Mouse (Mus musculus): Measurements from ENCODE around the gene Eps15l1. TPM values are rescaled to one million over a fixed set of nuclear protein-coding genes. Genes with fewer than 3 reads are reported as not detected.

The Eps15l1 gene
- total RNA-seq, 2 experiments from 2014 or later = 27.4 to 38.7 TPM

DNA sequence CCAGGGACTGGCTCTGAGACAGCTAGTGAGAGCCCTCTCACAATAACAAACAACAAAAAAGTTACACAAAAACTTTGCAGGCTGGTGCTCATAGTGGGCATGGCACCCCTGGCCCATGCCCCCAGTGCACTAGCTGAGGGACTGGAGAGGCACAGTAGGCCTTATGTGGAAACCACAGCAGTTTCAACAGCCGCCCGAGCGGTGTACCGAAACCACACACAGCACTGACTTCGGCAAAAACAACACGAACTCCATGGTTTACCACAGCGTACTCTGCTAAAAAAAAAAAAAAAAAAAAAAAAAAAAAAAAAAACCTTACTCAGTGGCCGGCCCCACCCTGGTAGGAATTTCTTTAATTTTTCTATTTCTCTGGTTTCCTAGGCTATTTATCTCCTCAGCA is 70.5 kb downstream of the Eps15l1 start:
- no peak for DNase-seq

DNA sequence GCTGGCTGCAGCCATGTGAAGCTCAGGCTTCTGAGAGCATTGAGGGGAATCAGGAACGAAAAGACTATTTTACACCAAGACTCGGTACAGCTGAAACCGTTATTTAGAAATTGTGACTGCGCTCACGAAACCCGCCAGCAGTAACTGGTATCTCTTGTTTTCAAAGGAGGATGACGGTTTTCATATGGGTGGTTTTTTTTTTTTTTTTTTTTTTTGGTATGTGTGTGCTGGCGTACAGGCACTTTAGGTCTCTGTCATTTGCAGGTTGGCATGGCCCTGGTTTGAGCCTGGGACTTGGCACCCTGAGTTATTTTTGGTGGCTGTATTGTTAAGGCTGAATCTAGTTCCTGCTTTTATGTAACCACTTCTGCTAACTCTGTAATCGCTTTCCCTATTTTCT is 71.4 kb downstream of the Eps15l1 start:
- DNase-seq = no peak

DNA sequence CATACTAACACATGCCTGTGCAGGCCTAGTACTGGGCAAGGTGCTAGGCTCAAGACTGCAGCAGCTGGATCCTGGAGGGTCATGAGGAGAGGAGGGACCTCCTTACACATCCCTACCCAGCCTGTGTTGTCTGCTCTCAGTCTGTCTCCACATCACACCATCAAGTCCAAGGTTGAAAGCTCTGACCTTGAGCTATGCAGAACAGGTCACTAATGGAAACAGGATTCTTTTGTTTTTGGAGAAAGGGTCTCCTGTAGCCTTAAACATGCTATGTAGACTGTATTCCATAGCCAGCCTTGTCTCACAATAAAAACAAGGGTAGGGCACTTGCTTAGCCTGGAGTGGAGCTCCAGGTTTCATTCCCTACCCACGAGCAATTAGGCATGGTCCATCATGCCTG is 72.3 kb downstream of the Eps15l1 start:
- DNase-seq = no peak

DNA sequence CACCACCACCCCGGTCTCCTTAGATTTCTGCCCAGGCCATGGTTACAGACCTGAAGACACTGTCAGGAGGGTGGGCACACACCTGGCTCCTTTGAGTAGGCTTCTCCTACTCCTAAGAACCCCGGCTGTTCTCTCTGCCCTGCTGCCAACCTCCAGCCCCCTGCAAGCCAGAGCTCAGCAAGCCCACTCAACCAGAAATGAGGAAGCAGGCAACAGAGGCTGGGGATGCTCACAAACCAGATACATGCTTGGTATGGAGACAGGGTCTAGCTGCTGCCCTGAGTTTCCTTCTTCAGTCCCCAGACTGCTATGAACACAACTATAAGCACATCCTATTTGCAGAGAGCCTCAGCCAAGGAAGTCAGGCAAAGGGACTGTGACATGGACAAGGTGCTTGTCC is 73.1 kb downstream of the Eps15l1 start:
- no peak for DNase-seq

DNA sequence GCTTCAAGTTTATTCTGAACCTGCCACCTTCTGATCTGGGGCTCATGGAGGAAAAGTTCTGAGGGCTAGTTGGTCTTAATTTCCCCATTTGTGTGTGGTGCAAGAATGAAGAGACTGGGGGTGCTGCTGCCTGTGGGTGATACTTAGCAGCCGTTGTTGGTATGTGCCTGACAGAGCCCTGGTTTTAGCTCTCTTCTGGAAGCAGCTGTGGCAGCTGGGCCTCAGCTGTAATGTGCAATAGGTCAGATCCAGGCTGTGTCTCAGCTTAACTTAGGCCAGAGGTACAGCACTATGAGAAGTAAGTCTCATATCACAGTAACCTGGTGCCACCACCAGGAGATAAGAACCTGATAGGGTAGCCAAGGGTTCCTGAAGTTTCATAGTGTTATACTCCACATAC is 73.7 kb downstream of the Eps15l1 start:
- DNase-seq = no peak

DNA sequence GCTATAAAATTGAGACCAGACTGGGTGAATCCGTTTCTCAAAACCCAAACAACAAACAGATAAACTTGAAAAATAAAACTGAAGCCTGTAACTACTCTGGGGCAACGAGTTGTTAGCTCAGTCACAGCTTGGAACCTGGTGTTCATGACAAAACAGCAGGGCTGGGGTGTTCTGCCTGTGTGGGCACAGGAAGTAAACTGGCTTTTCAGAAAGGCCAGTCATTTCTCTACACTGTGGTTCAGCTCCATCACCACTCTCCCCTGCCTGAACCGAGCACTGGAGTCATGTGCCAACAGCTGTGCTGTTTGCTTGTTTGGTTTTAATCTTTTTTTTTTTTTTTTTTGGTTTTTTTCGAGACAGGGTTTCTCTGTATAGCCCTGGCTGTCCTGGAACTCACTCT is 77.5 kb downstream of the Eps15l1 start:
- no peak for DNase-seq

DNA sequence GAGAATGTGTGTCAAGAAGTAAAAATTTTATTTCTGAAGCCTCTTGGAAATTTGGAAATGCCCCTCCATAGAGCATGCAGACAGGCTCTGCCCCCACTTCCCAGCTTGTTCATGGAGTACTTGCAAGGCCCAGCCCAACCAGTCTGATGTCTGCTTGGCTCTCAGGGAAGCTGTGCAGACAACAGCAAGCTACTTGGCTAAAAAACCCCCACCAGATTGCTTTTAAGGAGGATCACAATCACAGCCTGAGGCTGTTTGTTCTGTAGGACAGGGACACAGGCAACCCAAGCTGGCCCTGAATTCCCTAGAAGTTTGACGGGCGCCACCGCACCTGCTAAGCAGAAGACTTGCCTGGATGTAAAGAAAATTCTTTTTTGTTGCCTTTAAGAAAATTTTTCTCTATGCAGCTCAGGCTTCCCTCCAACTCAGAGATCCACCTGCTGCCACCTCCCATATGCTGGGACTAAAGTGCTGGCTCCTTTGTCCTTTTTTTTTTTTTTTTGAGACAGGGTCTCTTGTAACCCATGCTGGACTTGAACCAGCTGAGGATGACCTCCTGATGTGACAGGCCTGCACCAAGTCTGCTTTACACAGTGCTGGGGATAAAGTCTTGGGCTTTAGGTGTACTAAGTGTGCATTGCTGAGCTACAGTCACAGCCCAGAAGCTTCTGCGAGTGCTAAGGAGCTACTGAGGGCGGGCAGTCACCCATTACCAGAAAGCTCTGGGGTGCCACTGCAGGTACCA is 78.5 kb downstream of the Eps15l1 start:
- no peak for DNase-seq

DNA sequence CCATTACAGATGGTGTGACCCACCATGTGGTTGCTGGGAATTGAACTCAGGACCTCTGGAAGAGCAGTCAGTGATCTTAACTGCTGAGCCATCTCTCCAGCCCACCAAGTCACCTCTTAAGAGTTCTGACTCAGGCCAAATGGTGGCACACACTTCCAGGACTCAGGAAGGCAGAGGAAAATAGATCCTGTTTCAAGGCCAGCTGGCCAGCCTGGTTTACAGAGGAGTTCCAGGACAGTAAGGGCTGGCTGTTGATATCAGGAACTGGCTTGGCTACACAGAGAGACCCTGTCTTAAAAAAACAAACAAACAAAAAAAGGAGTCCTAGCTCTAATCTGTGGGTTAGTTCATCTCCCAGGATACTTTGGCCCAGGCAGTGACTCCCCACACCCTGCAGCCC is 84.2 kb downstream of the Eps15l1 start:
- no peak for DNase-seq

DNA sequence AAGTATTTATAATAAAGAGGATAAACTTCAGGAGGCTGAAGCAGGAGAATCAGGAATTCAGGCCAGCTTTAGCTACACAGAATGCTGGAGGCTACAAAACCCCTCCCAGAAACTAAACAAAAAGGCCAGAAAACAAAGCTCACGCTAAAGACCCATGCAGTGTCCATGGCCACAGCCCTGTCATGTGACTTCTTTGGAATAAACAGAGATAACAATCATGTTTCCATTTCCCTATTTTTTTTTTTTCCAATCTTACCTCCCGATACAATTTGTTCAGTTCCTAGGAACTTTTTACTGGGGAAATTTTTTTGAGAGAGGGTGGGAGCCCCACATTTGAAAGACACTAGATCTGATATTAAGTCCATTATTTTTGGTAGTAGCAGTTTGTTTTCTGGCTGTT is 85.0 kb downstream of the Eps15l1 start:
- DNase-seq = no peak

DNA sequence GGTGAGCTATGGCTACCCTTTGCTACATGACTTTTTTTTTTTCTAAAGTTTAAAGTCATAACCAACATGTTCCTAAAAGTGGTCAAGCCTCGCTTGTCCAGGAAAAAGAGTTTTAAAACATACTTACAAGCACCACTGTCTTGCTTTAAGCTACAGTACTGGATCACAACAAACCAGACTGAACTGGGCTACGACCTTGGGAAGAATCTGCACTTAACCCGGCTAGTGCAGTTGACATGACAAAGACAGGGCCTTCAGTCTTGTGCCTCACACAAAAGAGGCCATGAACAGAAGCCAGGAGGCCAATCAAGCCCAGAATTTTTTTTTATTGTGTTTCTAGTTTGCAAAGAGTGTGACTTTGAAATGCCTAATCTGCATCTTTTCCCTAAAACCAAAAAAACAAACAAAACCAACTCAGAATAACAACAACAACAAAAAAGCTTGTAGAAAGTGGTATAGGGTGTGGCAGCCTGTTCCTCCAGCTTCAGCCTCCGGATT is 87.1 kb downstream of the Eps15l1 start:
- no peak for DNase-seq

DNA sequence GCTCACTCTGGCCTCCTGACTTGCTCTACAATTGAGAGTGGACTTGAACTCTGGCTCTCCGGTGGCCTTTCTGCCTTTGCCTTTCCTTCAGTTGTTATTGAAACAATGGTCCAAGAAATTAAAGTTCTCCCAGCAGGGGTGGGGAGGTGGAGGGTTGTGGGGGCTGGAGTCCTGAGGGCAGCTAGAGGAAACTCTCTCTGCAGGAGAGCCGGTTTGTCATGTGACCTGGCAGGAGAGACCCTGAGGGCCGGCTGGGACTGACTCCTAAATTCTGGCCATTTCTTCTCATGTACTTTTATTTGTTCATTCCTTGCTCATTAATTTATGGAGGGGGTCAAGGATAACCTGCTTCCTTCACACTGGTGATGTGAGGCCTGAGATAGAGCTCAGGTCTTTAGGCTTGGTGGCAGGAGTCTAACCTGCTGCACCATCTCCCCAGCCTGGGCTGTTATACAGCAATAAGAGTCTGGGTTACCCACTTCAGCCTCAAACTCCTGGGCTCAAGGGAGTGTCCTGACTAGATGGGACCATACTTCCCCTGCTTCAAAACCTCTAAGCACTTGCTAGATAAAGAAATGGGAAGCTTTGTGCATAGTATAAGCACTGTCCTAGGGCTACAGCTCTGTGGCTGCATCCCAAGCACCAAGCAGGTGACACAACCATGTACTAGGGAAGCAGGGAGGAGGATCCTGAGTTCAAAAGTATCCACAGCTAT is 87.7 kb downstream of the Eps15l1 start:
- DNase-seq = no peak

DNA sequence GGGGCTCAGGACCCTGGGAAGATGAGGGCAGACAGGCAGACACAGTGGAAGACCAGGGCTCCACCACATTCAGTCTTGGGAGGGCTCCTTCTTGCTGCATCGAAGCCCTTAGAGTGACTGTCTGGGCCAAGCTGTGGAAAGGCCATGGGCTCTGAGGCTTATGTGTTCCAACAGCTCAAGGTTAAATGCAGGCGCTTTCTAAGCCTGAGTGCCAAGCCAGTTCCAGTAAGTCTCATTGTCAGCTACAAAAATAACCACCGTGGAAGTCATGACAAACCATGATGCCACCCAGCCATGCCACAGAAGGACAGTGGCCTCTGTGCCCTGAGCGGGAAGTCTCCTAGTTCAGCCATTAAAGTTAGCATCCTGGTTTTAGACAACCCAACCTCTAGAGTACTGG is 89.6 kb downstream of the Eps15l1 start:
- DNase-seq = no peak

DNA sequence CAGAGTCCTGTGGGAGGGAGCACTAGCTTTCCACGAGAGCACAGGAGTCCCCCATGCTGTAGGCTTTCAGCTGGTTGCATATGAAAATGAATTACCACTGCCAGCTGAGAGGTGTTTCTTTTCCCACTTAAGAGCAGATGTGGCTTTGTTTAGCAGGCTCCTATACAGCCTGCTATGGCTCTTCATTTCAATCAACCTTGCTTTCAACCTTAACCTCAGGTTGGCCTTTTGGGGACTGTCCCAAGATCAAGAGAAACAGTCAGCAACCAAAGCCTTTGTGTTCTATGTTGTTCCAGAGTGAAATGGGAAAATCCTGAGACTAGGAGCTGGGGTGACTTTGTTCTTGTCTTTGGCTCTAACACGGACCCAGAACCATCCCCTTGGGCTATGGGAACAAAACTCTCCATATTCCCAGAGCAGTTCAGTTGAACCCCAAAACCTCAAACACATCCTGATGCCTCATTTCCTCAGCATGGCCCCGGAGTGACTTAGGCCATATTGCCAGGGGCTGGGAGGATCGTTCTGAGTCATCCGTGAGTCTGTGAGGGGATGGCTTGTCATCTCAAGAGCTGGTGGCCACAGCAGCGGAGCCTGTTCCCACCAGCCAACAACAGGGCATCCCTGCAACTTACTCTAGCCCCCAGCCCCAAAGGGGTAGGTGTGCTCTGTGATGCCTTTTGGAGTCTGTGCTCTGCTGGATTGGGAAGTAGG is 90.3 kb downstream of the Eps15l1 start:
- no peak for DNase-seq

DNA sequence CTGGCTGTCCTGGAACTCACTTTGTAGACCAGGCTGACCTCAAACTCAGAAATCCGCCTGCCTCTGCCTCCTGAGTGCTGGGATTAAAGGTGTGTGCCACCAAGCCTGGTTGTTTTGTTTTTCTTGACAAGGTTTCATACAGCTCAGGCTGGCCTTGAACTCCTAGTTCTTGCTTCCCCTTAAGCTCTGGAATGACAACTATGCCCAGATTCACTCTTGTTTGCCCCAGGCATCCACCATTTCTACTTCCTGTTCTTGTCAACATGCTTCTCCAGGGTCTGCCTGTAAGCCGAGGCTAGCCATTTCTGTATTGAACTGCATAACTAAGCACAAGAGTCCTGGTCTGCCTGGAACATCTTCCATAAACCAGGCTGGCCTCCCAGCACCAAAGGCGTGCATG is 92.1 kb downstream of the Eps15l1 start:
- DNase-seq = no peak

DNA sequence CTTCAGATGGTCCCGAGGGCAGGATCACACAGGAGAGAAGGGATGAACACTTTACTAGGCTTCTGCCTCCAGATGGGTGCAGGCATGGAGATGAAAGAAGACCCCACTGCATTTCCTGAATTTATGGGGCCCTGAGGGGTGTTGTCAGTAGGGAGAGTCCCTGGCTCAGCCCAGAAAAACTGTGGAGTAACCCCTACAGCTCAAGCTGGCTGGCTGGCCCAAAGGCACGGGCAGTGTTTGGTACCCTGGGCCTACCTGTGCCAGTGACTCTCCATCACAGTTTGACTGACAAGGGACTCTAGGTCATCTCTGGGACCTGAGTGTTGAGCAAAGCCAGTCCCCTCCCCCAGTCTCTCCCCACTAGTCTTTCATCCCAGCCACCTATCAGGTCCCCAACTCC is 96.6 kb downstream of the Eps15l1 start:
- no peak for DNase-seq

DNA sequence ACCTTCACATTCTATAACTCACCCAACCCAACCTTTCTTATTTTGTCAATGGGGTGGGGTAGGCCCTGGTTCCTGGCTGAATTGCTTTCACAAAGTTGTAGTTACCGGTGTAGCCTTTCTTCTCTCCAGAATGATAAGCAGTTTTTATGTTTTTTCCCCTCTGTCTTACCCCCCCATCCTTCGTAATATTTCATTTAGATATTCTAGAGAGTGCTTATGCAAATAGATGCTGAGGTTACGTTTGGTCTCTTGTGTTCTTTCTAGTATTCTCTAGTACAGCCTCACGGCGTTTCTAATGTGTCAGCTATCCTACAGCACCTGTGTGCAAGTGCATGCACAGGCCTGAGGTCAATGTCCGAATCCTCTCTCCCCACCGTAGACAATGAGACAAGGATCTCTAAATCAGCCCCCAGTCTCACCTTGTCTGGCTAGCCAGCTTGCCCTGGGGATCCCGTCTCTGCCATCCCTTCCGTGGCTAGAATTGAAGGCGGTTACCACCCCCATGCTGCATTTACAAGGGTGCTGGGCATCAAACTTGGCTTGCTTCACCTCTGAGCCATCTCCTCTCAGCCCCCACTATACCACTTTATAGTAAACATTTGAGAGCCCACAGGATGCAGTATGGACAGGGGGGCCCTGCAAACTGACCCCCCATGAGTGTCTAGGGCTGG is 97.1 kb downstream of the Eps15l1 start:
- DNase-seq = no peak

DNA sequence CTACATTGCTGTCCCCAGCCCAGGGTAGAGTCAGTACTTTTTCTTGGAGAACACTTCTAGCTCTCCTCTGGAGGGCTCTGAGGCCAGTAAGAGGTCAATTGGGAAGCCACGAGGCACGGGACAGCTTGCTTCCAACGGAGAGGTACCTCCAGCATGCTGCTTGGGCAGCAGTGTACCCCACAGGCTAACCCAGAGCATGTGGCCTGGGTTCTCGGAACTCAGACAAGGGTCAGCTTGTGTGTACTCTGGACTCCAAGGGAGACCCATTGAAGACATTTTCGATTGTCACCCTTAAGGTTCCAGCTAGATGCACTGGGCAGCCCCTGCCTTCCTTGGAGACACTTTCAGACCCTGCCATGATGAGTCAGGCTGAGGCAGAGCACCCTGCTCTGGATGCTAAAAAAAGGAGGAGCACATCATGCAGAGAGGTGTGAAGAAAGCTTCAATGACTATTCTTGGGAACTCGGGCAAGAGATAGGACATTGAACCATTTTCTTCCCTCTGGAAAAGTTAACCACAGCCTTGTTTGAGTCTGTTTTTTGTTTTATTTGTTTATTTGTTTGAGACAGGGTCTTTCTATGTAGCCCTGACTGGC is 98.0 kb downstream of the Eps15l1 start:
- DNase-seq = no peak

DNA sequence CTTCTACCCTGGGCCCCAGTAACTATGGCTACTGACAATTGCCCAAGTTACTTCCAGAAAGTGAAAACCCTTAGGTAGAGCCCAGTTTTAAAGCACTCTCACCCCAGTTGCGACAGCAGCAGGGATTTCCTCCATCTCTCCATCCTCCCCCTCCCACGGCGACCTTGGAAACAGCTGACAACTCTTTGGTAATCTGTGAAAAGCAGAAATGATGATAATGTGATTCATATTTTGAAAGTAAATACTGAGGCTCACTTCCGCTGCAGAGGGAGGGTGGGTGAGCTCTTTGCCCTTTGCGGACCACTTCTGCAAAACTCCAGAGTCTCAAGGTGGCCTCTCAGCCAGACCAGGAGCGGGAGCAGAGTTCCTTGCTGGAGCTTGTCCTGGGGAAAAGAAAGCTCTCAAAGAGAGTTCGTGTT is 98.8 kb downstream of the Eps15l1 start:
- DNase-seq = no peak

DNA sequence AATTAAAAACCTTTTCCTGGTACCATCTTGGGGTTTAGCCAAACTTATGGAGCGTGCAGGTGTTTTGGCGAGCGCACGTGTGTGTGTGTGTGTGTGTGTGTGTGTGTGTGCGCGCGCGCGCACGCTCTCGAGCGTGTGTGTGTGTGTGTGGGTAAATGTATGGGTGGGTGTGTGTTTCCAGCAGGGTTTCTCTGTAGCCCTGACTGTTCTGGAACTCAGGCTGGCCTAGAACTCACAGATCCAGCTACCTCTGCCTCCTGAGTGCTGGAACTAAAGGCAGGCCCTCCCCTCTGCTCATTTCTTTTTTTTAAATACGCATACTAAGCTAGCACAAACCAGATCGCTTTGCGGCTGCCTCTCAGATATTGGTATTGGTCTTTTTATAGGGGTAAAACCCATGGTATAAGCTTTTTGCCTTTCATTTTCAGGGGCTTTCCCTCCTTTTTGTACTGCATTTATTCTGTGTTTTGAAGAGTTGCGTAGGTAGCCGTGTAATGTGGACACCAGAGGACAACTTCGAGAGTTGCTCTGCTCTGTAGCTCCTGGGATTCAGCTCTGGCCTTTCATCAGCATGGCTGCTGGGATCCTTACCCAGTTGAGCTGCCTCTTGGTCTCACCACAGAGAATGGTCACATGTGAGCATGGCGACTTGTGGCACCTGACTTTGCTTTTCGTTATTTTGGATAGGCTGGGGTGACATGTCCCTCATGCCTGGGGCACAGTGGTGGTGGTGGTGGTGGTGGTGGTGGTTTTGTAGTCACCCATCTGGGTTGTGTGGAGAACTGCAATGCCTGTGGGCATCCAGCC is 99.4 kb downstream of the Eps15l1 start:
- no peak for DNase-seq

DNA sequence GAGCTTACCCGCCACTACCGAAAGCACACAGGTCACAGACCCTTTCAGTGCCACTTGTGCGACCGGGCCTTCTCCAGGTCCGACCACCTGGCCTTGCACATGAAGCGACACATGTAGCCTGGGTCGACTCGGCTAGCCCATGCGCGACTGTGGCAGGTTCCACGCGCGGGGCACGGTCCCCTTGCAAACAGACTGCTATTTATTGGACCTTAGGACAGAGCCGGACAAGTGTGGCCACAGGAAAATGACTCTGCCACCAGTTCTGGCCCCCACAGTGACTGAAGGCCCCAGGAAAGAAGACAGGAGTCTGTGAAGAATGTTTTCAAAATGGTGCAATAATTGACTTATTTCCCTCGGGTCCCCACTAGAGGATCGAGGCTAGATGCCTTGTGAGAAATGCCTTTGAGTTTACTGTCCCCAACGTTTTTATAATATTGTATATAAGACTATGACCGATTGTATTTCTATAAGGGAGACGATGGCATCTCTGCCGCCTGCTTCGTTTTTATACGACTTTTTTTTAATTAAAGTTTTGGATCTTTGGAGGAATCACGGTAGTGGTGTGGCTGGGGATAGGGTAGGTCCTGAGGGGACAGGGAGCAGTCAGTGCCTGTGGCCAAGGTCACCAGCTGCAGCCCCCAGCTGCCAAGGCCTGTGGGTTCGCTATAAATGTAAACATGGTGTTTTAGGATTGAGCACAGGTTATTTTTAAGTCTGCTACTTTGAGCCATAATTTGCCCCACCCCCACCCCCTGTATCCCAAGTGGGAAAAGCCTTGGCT is 100.3 kb downstream of the Eps15l1 start:
- DNase-seq = no peak

Data from gastrocnemius, postnatal 10 days (tissue).